Mouse (Mus musculus) lung, adult 2 months (tissue): ENCODE measurements at regions not wholly inside any gene's neighbourhood (a gene's known extent, or its start where the extent isn't known, plus 50 kb on each side); places are given as distances from the start of the nearest gene placed in this dataset.

Experiments
- CTCF ChIP-seq: fragments of 200-500 bp; IDR thresholded peaks from 2 replicates; pipeline ENCODE4 v1.5.1; 2011; ENCODE audit warnings: mild to moderate bottlenecking, low read length, control low read depth; ENCODE audit not compliant: insufficient read depth
- POLR2A ChIP-seq: fragments of 200-500 bp; IDR thresholded peaks from 2 replicates; pipeline ENCODE4 v1.6.1; 2011; ENCODE audit warnings: low read depth, mild to moderate bottlenecking, control low read depth, low read length, borderline replicate concordance; ENCODE audit errors: extremely low read depth

DNA sequence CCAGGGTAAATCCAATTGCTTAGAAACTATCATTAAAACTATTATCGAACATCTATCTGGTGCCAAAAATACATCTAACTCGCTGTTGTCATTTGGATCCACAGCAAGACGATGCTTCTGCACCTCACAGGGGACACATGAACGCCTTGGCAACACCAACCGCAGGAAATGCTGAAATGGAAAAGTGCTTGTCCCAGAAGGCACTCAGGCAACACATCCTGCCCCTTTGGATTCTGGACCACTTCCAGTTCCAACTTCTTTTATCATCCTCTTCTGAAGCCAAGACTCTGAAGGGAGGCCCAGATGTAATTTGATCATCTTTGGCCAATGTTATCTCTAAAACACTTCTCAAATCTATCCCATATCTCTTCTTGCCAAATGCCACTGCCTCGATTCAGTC, 79.4 kb upstream of the Acvr2a start:
- TF ChIP-seq CTCF: no peak
- no peak for TF ChIP-seq POLR2A
